Mouse (Mus musculus): ENCODE measurements around the gene Tmem254c. TPM values are rescaled to one million over a fixed set of nuclear protein-coding genes. Genes with fewer than 3 reads are reported as not detected.
"Not testable (repeated sequence)": the region's sequence is repeated elsewhere in the genome, so short reads cannot be mapped to it uniquely, and the experiment has no call there.

Gene Tmem254c
- 27.7 and 30.4 TPM in 2 replicates for polyA plus RNA-seq (2014; fragmentation: Nextera tagmentation; extraction: Ambion mirVana)

- not testable (repeated sequence) for DNase-seq (ENCODE audit: low spot score); H3K4me1 ChIP-seq (replicated peaks; ENCODE audit: control insufficient read depth, insufficient read depth, low read length); H3K9ac ChIP-seq; H3K4me2 ChIP-seq (replicated peaks); H3K4me3 ChIP-seq (replicated peaks; ENCODE audit: low read length); H3K36me3 ChIP-seq (replicated peaks; ENCODE audit: control insufficient read depth, insufficient read depth); H3K27me3 ChIP-seq (ENCODE audit: control insufficient read depth, insufficient read depth, low read length); H3K9me3 ChIP-seq (ENCODE audit: control insufficient read depth, low read length); H3K27ac ChIP-seq
- WGBS: no CpG with 5 or more reads among the region's 10 CpGs
- ATAC-seq (ENCODE audit: low FRiP score): peak; percentile 87
Measured at GRCm38 (mm10) chr14:26067325-26067633, at the start of gene Tmem254c. TSS of gene Tmem254c (minus strand) at chr14:26067355.

DNA sequence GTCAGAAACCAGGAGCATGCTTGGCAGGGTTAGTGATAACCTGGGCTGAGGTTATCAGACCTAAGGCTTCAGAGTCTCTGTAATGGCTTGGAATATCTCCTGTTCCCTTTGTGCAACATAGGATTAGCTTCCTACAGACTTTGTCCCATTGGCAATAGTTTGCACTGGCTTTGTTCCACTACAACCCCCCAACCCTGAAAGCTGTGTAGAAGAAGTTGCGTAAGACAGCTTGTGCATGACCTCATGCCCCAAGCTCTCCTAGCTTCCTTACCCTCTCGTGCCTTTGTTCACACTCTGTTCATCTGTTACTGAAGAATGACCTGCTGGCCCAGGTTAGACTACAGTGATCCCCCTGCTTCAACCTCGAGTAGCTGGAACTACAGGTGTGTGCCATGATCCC is 30.5 kb upstream of the Tmem254c start:
- not testable (repeated sequence) for H3K27ac ChIP-seq; H3K36me3 ChIP-seq (replicated peaks; ENCODE audit: control insufficient read depth, insufficient read depth); H3K9ac ChIP-seq; ATAC-seq (ENCODE audit: low FRiP score); H3K9me3 ChIP-seq (ENCODE audit: control insufficient read depth, low read length); H3K27me3 ChIP-seq (ENCODE audit: control insufficient read depth, insufficient read depth, low read length); H3K4me2 ChIP-seq (replicated peaks); H3K4me1 ChIP-seq (replicated peaks; ENCODE audit: control insufficient read depth, insufficient read depth, low read length); DNase-seq (ENCODE audit: low spot score); H3K4me3 ChIP-seq (replicated peaks; ENCODE audit: low read length)
- no CpG with 5 or more reads among the region's 3 CpGs for WGBS

DNA sequence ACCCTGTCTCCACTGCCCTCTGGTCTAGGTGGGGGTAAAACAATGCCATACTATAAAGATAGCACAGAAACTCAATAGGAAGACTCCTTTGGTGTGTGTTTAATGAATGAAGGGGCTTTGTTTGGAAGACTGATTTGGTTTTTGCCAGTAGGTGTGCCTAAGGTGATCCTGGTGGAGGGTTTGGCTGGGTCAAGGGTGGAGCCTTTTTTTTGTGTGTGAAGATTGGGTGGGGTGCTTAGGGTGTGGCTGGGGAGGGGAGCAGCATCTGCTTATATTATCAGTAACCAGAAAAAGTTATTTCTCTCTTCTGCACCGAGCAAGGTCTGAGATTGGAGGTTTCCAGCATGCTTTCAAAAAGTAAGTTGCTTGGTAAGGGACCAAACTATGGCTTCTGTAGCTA is 14.8 kb upstream of the Tmem254c start, which contains the start of gene Cphx3:
Gene Cphx3 (plus strand): TSS at position 301 of the 400 bp plus-strand sequence.
- not testable (repeated sequence) for H3K27ac ChIP-seq; DNase-seq (ENCODE audit: low spot score); H3K4me1 ChIP-seq (replicated peaks; ENCODE audit: control insufficient read depth, insufficient read depth, low read length); H3K9ac ChIP-seq; H3K4me2 ChIP-seq (replicated peaks); ATAC-seq (ENCODE audit: low FRiP score); H3K4me3 ChIP-seq (replicated peaks; ENCODE audit: low read length); H3K36me3 ChIP-seq (replicated peaks; ENCODE audit: control insufficient read depth, insufficient read depth); H3K27me3 ChIP-seq (ENCODE audit: control insufficient read depth, insufficient read depth, low read length); H3K9me3 ChIP-seq (ENCODE audit: control insufficient read depth, low read length)
- WGBS: no CpG with 5 or more reads among the region's 1 CpGs

- not testable (repeated sequence) for H3K36me3 ChIP-seq (replicated peaks; ENCODE audit: control insufficient read depth, insufficient read depth); H3K4me2 ChIP-seq (replicated peaks); ATAC-seq (ENCODE audit: low FRiP score); H3K27ac ChIP-seq; H3K4me3 ChIP-seq (replicated peaks; ENCODE audit: low read length); H3K4me1 ChIP-seq (replicated peaks; ENCODE audit: control insufficient read depth, insufficient read depth, low read length); H3K9me3 ChIP-seq (ENCODE audit: control insufficient read depth, low read length); H3K27me3 ChIP-seq (ENCODE audit: control insufficient read depth, insufficient read depth, low read length); DNase-seq (ENCODE audit: low spot score); H3K9ac ChIP-seq
- WGBS: no CpG with 5 or more reads among the region's 6 CpGs
Measured at GRCm38 (mm10) chr14:26081216-26081615, 14.1 kb upstream of the Tmem254c start, which contains the start of gene Cphx2. TSS of gene Cphx2 (plus strand) at chr14:26081516.

DNA sequence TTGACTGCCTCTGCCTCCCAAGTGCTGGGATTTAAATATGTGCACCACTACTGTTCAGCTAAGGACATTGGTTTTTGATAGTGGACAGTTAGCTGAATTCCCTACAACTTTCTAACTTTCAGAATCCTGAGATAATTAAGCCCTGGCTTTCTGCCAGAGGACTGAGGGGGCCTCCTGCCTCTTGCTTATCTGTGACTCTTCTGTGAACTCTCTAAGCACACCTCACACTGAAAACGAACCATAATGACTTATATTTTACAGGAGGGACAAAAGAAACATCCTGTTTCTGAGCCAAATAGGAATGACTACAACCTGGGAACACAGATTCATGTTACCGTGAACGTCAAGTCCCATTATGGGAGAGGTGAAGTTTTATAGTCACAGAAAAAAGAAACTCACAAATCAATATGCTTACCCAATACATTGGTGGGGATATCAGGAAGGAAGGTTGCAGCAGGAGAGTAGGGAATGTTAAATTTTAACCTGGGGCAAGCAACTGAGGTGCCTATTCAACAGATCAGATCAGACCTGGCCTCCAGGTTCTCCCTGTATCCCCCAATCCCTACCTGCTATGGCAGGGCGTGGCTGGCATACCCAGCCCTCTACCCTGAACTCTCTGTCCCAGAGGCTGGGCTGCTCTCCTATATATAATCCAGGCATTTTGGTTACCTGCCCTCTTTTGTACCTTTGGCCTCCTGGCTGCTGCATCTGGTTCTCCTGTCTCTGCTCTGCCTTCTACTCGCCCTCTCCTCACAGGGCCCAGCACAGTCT is 9.7 kb upstream of the Tmem254c start:
- not testable (repeated sequence) for H3K4me1 ChIP-seq (replicated peaks; ENCODE audit: control insufficient read depth, insufficient read depth, low read length); H3K27ac ChIP-seq; H3K4me2 ChIP-seq (replicated peaks); H3K4me3 ChIP-seq (replicated peaks; ENCODE audit: low read length); H3K36me3 ChIP-seq (replicated peaks; ENCODE audit: control insufficient read depth, insufficient read depth); H3K27me3 ChIP-seq (ENCODE audit: control insufficient read depth, insufficient read depth, low read length); H3K9ac ChIP-seq; ATAC-seq (ENCODE audit: low FRiP score); DNase-seq (ENCODE audit: low spot score); H3K9me3 ChIP-seq (ENCODE audit: control insufficient read depth, low read length)
- WGBS: no CpG with 5 or more reads among the region's 5 CpGs

- not testable (repeated sequence) for H3K9me3 ChIP-seq (ENCODE audit: control insufficient read depth, low read length); DNase-seq (ENCODE audit: low spot score); H3K36me3 ChIP-seq (replicated peaks; ENCODE audit: control insufficient read depth, insufficient read depth); H3K4me3 ChIP-seq (replicated peaks; ENCODE audit: low read length); H3K27me3 ChIP-seq (ENCODE audit: control insufficient read depth, insufficient read depth, low read length); H3K4me1 ChIP-seq (replicated peaks; ENCODE audit: control insufficient read depth, insufficient read depth, low read length); H3K9ac ChIP-seq; H3K27ac ChIP-seq; H3K4me2 ChIP-seq (replicated peaks)
- no CpG with 5 or more reads among the region's 44 CpGs for WGBS
- peak; percentile 92 for ATAC-seq (ENCODE audit: low FRiP score)
Measured at GRCm38 (mm10) chr14:26066574-26067324, 406 bp downstream of the Tmem254c start.

- not testable (repeated sequence) for H3K4me2 ChIP-seq (replicated peaks); H3K4me3 ChIP-seq (replicated peaks; ENCODE audit: low read length); H3K4me1 ChIP-seq (replicated peaks; ENCODE audit: control insufficient read depth, insufficient read depth, low read length); H3K27ac ChIP-seq; H3K9ac ChIP-seq; H3K27me3 ChIP-seq (ENCODE audit: control insufficient read depth, insufficient read depth, low read length); H3K36me3 ChIP-seq (replicated peaks; ENCODE audit: control insufficient read depth, insufficient read depth); DNase-seq (ENCODE audit: low spot score); H3K9me3 ChIP-seq (ENCODE audit: control insufficient read depth, low read length); ATAC-seq (ENCODE audit: low FRiP score)
- WGBS: no CpG with 5 or more reads among the region's 6 CpGs
Measured at GRCm38 (mm10) chr14:26059362-26059761, 7.8 kb downstream of the Tmem254c start.

DNA sequence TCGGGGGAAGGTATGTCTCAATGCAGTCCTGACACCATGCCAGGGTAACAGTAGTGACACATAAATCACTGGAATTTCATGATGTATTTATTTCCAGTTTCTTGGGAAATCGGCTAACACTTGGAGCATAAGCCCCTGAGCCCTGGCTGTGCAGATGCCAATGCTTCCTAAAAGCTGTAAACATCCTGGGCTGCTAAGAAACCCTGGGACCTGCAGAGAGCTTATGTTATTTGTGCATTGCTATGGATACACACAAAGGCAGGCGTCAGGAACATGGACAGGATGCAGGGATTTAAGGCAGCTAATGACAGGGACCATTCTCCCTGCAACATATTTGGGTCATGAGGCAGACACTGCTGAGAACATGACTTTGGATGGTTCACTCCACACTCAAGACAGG is 9.0 kb downstream of the Tmem254c start:
- not testable (repeated sequence) for DNase-seq (ENCODE audit: low spot score); H3K36me3 ChIP-seq (replicated peaks; ENCODE audit: control insufficient read depth, insufficient read depth); H3K4me2 ChIP-seq (replicated peaks); ATAC-seq (ENCODE audit: low FRiP score); H3K9me3 ChIP-seq (ENCODE audit: control insufficient read depth, low read length); H3K4me1 ChIP-seq (replicated peaks; ENCODE audit: control insufficient read depth, insufficient read depth, low read length); H3K4me3 ChIP-seq (replicated peaks; ENCODE audit: low read length); H3K27me3 ChIP-seq (ENCODE audit: control insufficient read depth, insufficient read depth, low read length); H3K27ac ChIP-seq; H3K9ac ChIP-seq
- no CpG with 5 or more reads among the region's 3 CpGs for WGBS

DNA sequence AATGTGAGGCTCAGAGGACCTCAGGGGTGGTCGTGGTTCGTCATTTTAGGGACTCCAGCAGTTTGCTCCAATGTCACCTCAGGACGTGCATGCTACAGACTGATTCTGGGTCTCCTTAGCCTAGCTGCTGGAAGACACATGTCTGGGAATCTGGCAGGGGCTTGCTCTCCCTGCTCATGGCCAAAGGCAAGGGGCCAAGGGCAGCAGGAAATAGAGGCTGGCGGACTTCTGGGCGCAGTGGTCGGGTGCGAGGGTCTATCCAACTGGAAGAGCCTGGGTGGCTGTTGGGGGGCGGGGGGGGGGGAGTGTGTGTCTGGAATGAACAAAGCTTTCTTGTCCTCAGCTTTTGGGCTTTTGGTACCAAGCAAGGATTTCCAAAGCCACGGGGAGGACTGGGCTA is 18.4 kb downstream of the Tmem254c start:
- H3K27ac ChIP-seq; H3K9me3 ChIP-seq (ENCODE audit: control insufficient read depth, low read length); H3K4me1 ChIP-seq (replicated peaks; ENCODE audit: control insufficient read depth, insufficient read depth, low read length); ATAC-seq (ENCODE audit: low FRiP score); H3K27me3 ChIP-seq (ENCODE audit: control insufficient read depth, insufficient read depth, low read length); H3K36me3 ChIP-seq (replicated peaks; ENCODE audit: control insufficient read depth, insufficient read depth); DNase-seq (ENCODE audit: low spot score); H3K4me3 ChIP-seq (replicated peaks; ENCODE audit: low read length); H3K9ac ChIP-seq; H3K4me2 ChIP-seq (replicated peaks): not testable (repeated sequence)
- WGBS: no CpG with 5 or more reads among the region's 9 CpGs

All from hindbrain, embryonic 14.5 days (tissue).